Mouse (Mus musculus) left cerebral cortex, adult 2 months (tissue): Measurements from ENCODE around the gene Pkd1l1. TPM values are rescaled to one million over a fixed set of nuclear protein-coding genes. Genes with fewer than 3 reads are reported as not detected.

ENCODE experiments used
- DNase-seq, 2 experiments: peaks; one replicate each; pipeline ENCODE4 v3.0.0; 2021 to 2022; ENCODE audit warnings: low spot score in 2 of 2, mixed read lengths in 1 of 2; ENCODE audit errors: extremely low spot score in 1 of 2
- H3K27ac ChIP-seq: fragments of 200-600 bp; 2 replicates; pipeline ENCODE4 v1.8.1; 2022
- H3K4me3 ChIP-seq: fragments of 200-600 bp; 2 replicates; pipeline ENCODE4 v1.8.1; 2022
- CTCF ChIP-seq: fragments of 200-600 bp; IDR thresholded peaks from 2 replicates; pipeline ENCODE4 v1.8.1; 2022; ENCODE audit warnings: antibody characterized with exemption, mild to moderate bottlenecking, moderate library complexity
- intact Hi-C: fragments of 180-260 bp; cut with DNase I; formaldehyde crosslinking; loops from one replicate; pipeline ENCODE4 v1.15.1; 2025
- total RNA-seq, 2 experiments: library from RNA; stranded (reverse); gene quantifications; 2 replicates each; pipeline ENCODE4 v1.2.3; 2021

The Pkd1l1 gene
- total RNA-seq, 2 experiments from 2014 or later: 0.07 TPM; not detected in 1

DNA sequence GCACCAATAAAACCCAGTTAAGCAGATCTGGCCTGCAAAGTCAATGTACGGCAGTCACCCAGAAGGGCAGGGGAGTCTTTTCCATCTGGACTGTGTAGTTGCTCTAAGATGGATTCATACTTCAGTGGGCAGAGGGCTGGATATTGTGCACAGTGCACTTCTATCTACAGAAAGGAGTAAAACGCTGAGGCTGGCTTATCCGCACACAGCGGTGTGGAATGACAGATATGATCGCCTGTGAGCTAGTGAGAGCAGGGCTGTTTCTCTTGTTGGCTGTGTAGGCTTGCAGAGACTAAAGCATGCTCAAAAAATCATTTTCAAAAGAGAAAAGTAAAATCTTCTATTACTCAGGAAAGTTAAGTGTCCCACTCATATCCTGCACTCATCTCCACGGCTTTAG lies 973 bp downstream of the Pkd1l1 start:
- H3K27ac ChIP-seq: no peak overlapping the region
- no peak for TF ChIP-seq CTCF
- H3K4me3 ChIP-seq: no peak overlapping the region
- intact Hi-C loops: no loop called here
- no peak for DNase-seq

DNA sequence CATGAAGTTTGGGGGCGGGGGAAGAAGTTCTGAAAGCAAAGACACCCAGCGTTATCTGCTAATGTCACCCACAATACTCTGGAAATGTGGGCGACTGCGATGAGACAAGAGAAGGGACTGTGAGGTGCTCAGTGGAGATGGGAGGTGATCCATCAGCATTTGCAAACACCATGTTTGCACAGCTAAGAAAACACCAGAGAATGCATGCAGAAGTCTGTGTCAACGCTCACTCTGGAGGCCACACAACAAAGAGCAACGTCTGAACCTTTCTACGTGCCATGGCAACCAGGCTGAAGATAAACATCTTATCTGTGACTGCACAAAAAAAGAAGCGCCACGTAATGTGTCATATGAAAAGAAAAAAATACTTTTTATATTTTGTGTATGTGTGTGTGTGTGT lies 2.6 kb downstream of the Pkd1l1 start:
- TF ChIP-seq CTCF: no peak
- no peak overlapping the region for H3K27ac ChIP-seq
- intact Hi-C loops: no loop called here
- H3K4me3 ChIP-seq: no peak overlapping the region
- no peak for DNase-seq

- no peak overlapping the region for H3K27ac ChIP-seq
- H3K4me3 ChIP-seq: no peak overlapping the region
- intact Hi-C loops: no loop called here
- no peak for DNase-seq
- no peak for TF ChIP-seq CTCF
These were observed 5.0 kb downstream of the Pkd1l1 start for GRCm38 (mm10) chr11:8968094-8968493.

DNA sequence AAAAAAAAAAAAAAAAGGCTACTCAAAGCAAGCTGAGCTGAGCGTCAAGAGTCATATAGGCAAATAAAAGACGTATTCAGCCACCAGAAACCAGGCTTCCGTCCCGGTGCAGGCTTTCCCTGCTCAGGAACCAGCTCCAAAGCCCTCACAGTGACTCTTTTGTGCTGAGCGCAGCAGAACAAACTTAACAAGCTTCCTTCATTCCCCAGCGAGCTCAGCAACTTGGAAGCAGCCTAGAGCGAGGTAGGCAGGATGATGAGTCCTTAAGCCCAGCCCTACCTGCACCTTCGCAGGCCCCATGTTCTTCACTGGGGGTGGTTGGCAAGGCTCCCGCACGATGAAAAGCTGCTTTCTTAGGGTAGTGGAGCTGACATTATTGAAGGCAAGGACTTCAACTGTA lies 14.5 kb downstream of the Pkd1l1 start:
- Histone ChIP-seq H3K27ac (no peak overlapping the region; the same call in 1 of the 2 replicates), H3K4me3 (no peak overlapping the region)
- DNase-seq: peak; percentile 15 to 31
- TF ChIP-seq CTCF: no peak
- intact Hi-C loops: loop anchor here (5.0 kb wide), 1 partner anchor 291 kb away; no protein-coding TSS in a partner anchor

GRCm38 (mm10) chr11:8958108-8958507 lies 15.0 kb downstream of the Pkd1l1 start:
- H3K4me3 ChIP-seq: no peak overlapping the region
- TF ChIP-seq CTCF: no peak
- no peak for DNase-seq
- intact Hi-C loops: loop anchor here (5.0 kb wide), 1 partner anchor 291 kb away; no protein-coding TSS in a partner anchor
- peak overlapping the region; percentile 61; the same call in 1 of the 2 replicates for H3K27ac ChIP-seq

GRCm38 (mm10) chr11:8957023-8957422 lies 16.0 kb downstream of the Pkd1l1 start:
- TF ChIP-seq CTCF: peak; percentile 51
- intact Hi-C loops: loop anchor here (5.0 kb wide), 1 partner anchor 290 kb away; no protein-coding TSS in a partner anchor
- no peak overlapping the region for H3K27ac ChIP-seq

DNA sequence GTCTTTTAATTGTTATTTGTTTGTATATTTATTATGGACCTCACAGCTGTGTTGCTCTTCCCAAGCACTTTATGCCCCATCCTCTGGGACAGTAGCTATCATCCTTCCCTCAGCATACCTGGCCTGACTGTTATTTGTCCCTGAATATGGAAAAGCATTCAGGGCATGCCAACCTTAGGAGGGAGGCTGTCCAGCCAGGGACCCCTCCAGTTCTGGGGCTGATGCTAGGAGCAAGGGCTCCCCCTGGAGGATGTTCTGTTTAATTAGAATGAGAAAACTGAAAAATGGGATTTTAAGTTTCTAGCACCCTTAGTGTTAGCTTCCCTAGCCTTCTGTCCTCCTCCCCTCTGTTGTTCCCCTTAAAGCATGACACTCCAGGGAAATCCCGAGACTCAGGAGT lies 17.4 kb downstream of the Pkd1l1 start:
- intact Hi-C loops: loop anchor here (1.0 to 5.0 kb wide), 3 partner anchors 288 to 531 kb away; no protein-coding TSS in a partner anchor
- TF ChIP-seq CTCF: peak; percentile 65
- peak; percentile 14 to 31 for DNase-seq
- Histone ChIP-seq H3K4me3 (no peak overlapping the region), H3K27ac (no peak overlapping the region)

More at GRCm38 (mm10) chr11:8957023-8957422, 16.0 kb downstream of the Pkd1l1 start:
- no peak for DNase-seq
- H3K4me3 ChIP-seq: no peak overlapping the region

DNA sequence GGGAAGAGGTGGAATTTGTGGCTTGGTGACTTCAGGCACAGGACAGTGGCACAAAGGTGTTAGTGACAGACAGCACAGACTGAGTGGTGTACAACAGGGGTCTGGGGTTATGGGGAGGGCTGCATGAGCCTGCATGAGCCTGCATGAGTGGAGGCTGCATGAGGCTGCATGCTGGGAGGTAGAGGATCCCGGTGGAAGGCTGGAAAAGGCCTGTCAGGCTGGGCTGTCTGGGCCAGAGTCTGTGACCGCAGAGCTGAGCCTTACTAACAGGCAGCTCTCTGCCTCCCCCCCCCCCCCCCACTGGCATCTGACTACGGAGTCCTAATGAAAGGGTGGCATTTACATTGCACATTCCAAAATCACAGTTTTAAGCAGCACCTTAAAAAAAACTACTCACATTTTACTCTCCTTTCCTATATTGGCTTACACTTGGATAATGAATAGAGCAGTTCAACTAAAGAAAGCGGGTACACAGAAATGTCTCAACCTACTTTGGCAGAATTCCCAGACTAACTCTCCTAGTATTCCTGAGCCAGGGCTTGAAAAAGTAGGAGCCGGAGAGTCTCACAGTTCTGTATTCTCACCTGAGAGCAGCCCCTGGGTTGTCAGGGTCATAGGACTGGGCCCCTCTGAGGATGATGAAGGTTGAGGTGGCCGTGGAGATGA lies 23.2 kb downstream of the Pkd1l1 start:
- no peak for DNase-seq
- H3K27ac ChIP-seq: no peak overlapping the region
- no peak for TF ChIP-seq CTCF
- H3K4me3 ChIP-seq: no peak overlapping the region
- intact Hi-C loops: loop anchor here (5.0 kb wide), 1 partner anchor 88 kb away; no protein-coding TSS in a partner anchor

DNA sequence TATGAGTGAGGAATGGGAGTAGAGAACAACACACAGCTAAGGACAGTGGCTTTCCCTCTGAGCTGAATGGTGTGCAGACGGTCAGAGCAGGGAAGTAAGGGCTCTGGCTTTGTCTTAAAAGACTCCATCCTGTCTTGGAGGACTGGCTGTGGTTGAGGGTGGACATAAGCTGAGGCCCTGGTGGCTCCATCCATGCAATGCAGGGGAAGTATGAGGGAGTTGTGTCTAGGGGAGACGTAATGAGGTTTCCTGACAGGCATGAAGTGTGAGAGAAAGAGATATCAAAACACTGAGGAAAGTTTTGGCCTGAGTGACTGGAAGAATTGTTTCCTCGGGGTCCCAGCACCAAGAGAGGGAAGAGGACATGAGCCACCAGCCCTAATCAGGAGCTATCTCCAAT lies 24.2 kb downstream of the Pkd1l1 start:
- TF ChIP-seq CTCF: no peak
- Histone ChIP-seq H3K27ac (no peak overlapping the region), H3K4me3 (no peak overlapping the region)
- DNase-seq: no peak
- intact Hi-C loops: no loop called here

DNA sequence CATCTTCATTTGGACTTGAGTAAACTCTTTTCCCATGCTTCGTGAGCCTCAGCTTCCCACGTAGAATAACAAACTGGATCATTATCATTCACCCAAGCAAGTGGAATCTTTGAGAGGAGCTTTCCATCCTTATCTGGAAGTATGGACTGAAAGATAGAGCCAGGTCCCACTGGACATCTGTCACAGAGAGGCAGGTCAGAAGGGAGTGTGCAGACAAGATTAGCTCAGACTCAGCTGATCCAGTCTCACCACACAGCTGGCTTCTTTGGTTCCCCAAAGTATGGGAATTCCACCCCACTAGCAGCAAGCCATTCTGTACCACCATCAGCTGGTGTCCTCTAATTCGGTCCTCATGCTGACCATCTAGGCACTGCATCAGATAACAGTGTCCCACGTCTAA lies 29.0 kb downstream of the Pkd1l1 start:
- intact Hi-C loops: no loop called here
- Histone ChIP-seq H3K4me3 (no peak overlapping the region), H3K27ac (no peak overlapping the region)
- no peak for DNase-seq
- TF ChIP-seq CTCF: no peak

GRCm38 (mm10) chr11:8942446-8942845 lies 30.6 kb downstream of the Pkd1l1 start:
- intact Hi-C loops: no loop called here
- no peak for TF ChIP-seq CTCF
- Histone ChIP-seq H3K27ac (no peak overlapping the region), H3K4me3 (no peak overlapping the region)
- no peak for DNase-seq

DNA sequence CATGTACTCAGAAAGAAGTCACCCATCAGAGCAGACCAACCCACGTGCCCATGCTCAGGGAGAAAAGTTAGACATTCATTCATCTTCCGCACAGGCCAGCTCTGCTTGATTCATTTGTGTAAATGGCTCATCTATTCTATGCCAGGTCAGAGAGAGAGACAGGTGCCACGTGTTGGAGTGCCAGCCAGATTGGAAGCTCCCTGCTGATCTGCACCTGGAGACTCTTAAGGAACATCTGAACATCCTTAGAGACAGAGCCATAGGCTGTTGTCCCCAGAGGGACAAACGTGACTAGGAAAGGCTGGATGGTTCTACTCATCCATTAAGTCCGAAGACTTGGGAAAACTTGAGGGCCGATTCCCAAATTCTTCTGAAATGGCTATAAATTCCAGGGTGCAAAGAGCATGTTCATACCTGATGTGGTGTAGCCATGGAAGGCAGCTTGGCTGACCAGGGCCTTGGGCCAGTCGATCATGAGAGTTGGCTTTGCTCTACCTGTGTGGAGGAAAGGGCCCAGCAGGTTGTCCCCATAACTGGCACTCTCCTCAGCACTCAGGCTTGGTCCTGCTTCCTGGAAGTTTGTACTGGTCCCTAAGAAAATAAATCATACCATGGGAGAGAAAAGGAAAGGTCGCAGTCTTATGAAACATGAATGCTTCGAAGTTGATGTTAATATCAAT lies 36.5 kb downstream of the Pkd1l1 start:
- intact Hi-C loops: no loop called here
- TF ChIP-seq CTCF: no peak

More for the DNA sequence above, 36.5 kb downstream of the Pkd1l1 start:
- DNase-seq: no peak
- Histone ChIP-seq H3K27ac (no peak overlapping the region), H3K4me3 (no peak overlapping the region)
